Mouse (Mus musculus) B cell, adult 62 days (primary cell): ENCODE measurements around the gene Zfp629. TPM values are rescaled to one million over a fixed set of nuclear protein-coding genes. Genes with fewer than 3 reads are reported as not detected.

Experiments
- total RNA-seq: library from RNA; stranded (reverse); gene quantifications from 4 replicates; pipeline ENCODE4 v1.2.4, GENCODE M21; 2023

The Zfp629 gene
- total RNA-seq = 3.0 to 5.8 TPM (median 3.5 TPM) in 4 replicates

DNA sequence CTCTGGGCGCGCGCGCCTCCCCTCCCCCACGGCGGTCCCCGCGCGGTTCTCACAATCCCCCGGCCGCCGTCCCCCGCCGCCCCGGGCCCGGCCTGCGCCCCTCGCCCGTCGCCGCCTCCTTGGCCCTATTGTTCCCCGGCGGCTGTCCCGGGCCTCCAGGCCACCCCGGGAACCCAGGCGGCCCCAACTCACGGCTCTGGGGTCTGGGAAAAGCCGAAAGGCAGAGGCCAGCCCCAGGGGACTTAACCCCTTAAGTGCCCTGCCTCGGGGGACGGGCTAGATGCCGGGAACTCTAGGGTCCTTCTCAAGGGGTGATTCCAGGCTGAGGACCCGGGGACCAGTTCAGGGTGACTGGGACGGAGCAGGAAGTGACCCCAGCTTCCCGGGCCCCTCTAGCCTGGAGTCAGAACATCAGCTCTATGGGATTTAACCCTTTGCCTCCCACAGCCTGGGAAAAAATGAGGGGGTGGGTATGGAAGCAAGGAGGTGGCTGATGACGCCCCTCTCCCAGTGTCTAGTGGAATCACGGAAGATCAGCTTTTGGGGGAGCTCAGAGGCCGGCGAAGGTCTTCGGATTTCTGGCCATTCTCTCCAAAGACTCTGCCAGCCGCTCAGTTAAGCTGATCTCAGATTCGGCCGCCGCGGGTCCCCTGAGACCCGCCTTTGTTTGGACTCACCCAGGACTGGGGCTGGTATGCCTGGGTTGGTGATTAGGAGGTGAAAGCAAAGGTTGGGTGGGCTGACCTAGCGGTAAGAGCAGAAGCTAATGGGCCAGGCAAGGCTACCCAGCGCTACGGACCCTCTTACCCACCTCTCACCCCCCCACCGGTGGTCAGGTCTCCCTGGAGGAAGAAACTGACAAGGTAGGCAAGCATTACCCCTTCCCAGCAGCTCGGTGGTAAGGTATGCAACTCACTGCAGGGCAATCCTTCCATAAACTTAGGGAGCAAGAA is at the start of gene Zfp629:
TSS of gene Zfp629 (minus strand) at position 907 of the 953 bp plus-strand sequence.

GRCm38 (mm10) chr7:127588011-127588871 is 27.4 kb downstream of the Zfp629 start, which contains the start of the genes Ccdc189 and Rnf40:
Gene Ccdc189 (minus strand): TSS chr7:127588595.
Gene Rnf40 (plus strand): TSS chr7:127588767.

GRCm38 (mm10) chr7:127572895-127573471 is 42.6 kb downstream of the Zfp629 start, which contains the start of gene Phkg2:
Gene Phkg2 (plus strand): TSS chr7:127573340.

GRCm38 (mm10) chr7:127561340-127561858 is 54.2 kb downstream of the Zfp629 start, which contains the start of gene Tmem265:
Gene Tmem265 (plus strand): TSS chr7:127561390.

Other genes starting within 250 kb of the Zfp629 start
- gene Zfp747, start 239.7 kb downstream of the Zfp629 start, total RNA-seq = 11.6 to 15.7 TPM (median 12.1 TPM) in 4 replicates
- 2.9 to 4.1 TPM (median 3.2 TPM) in 4 replicates for gene 9130019O22Rik, start 228.6 kb downstream of the Zfp629 start, total RNA-seq
- gene E430018J23Rik, start 222.2 kb downstream of the Zfp629 start, total RNA-seq = 4.6 to 7.8 TPM (median 6.1 TPM) in 4 replicates
- 7.5 to 9.6 TPM (median 9.1 TPM) in 4 replicates for gene Zfp764, start 209.0 kb downstream of the Zfp629 start, total RNA-seq
- 12.3 to 17.4 TPM (median 14.9 TPM) in 4 replicates for gene Zfp688, start 193.7 kb downstream of the Zfp629 start, total RNA-seq
- 4.0 to 6.0 TPM (median 4.9 TPM) in 4 replicates for gene Zfp689, start 166.6 kb downstream of the Zfp629 start, total RNA-seq
- gene Prr14, start 156.2 kb downstream of the Zfp629 start, total RNA-seq = 136 to 150 TPM (median 139 TPM) in 4 replicates
- gene Fbrs, start 136.6 kb downstream of the Zfp629 start, total RNA-seq = 294 to 330 TPM (median 310 TPM) in 4 replicates
- 220 to 229 TPM (median 223 TPM) in 4 replicates for gene Srcap, start 103.8 kb downstream of the Zfp629 start, total RNA-seq
- gene Gm42715, start 96.2 kb downstream of the Zfp629 start, total RNA-seq = 45.9 to 50.2 TPM (median 48.5 TPM) in 4 replicates
- 8.3 TPM in 1 of 4 replicates, not detected in the others for gene Tmem265, start 54.4 kb downstream of the Zfp629 start, total RNA-seq
- gene Phkg2, start 42.5 kb downstream of the Zfp629 start, total RNA-seq = 119 to 136 TPM (median 126 TPM) in 4 replicates
- 0.38 to 1.5 TPM (median 0.60 TPM) in 4 replicates for gene Ccdc189, start 27.2 kb downstream of the Zfp629 start, total RNA-seq
- 148 to 154 TPM (median 150 TPM) in 4 replicates for gene Rnf40, start 27.0 kb downstream of the Zfp629 start, total RNA-seq
- gene Bcl7c, start 93.1 kb upstream of the Zfp629 start, total RNA-seq = 63.0 to 68.4 TPM (median 63.8 TPM) in 4 replicates
- not detected in 4 replicates for gene Ctf1, start 96.9 kb upstream of the Zfp629 start, total RNA-seq
- gene Ctf2, start 116.4 kb upstream of the Zfp629 start, total RNA-seq = not detected in 4 replicates
- gene Fbxl19, start 128.7 kb upstream of the Zfp629 start, total RNA-seq = 14.7 to 17.9 TPM (median 15.5 TPM) in 4 replicates
- gene Orai3, start 154.0 kb upstream of the Zfp629 start, total RNA-seq = 28.6 to 34.8 TPM (median 29.6 TPM) in 4 replicates
- 73.7 to 86.9 TPM (median 79.4 TPM) in 4 replicates for gene Setd1a, start 160.9 kb upstream of the Zfp629 start, total RNA-seq
- 1.5 to 2.4 TPM in 2 of 4 replicates, not detected in the others for gene Gm49388, start 169.8 kb upstream of the Zfp629 start, total RNA-seq
- 1.7 to 3.7 TPM (median 3.2 TPM) in 4 replicates for gene Hsd3b7, start 184.8 kb upstream of the Zfp629 start, total RNA-seq
- 121 to 153 TPM (median 133 TPM) in 4 replicates for gene Stx4a, start 208.5 kb upstream of the Zfp629 start, total RNA-seq
- gene Stx1b, start 208.8 kb upstream of the Zfp629 start, total RNA-seq = not detected in 4 replicates